Mouse (Mus musculus) hindbrain, embryonic 14.5 days (tissue): ENCODE results near the gene Fam83b. TPM values are rescaled to one million over a fixed set of nuclear protein-coding genes. Genes with fewer than 3 reads are reported as not detected.
A peak's percentile ranks its signal among the peaks of the same experiment; 100 is the strongest.

Experiments used
- ATAC-seq: fragments of 200-750 bp; cut with Nextera tagmentation; 2 replicates; pipeline ENCODE4 v1.8.0; 2017; ENCODE audit warnings: moderate number of reproducible peaks, mild to moderate bottlenecking, moderate TSS enrichment, moderate library complexity; ENCODE audit not compliant: low FRiP score
- DNase-seq: peaks from one replicate; pipeline ENCODE4 v3.0.0-alpha.2; 2015; ENCODE audit warnings: low spot score
- H3K27ac ChIP-seq: fragments of 300-500 bp; sonication (generic); 2 replicates; pipeline ENCODE4 v1.5.1; 2014; ENCODE audit warnings: mild to moderate bottlenecking, moderate library complexity
- H3K27me3 ChIP-seq: fragments of 300-500 bp; sonication (generic); 2 replicates; pipeline ENCODE4 v1.6.1; 2014; ENCODE audit warnings: mild to moderate bottlenecking, low read length, mixed read lengths; ENCODE audit not compliant: control insufficient read depth, insufficient read depth
- H3K36me3 ChIP-seq: fragments of 300-500 bp; sonication (generic); replicated peaks from 2 replicates; pipeline ENCODE4 v1.6.1; 2014; ENCODE audit not compliant: control insufficient read depth, insufficient read depth
- H3K4me1 ChIP-seq: fragments of 300-500 bp; sonication (generic); replicated peaks from 2 replicates; pipeline ENCODE4 v1.6.1; 2014; ENCODE audit warnings: antibody characterized with exemption, low read length, mixed read lengths; ENCODE audit not compliant: control insufficient read depth, insufficient read depth
- H3K4me2 ChIP-seq: fragments of 300-500 bp; sonication (generic); replicated peaks from 2 replicates; pipeline ENCODE4 v1.6.1; 2014; ENCODE audit warnings: mild to moderate bottlenecking, moderate library complexity
- H3K4me3 ChIP-seq: fragments of 300-500 bp; sonication (generic); replicated peaks from 2 replicates; pipeline ENCODE4 v1.5.1; 2014; ENCODE audit warnings: mild to moderate bottlenecking, low read length
- H3K9ac ChIP-seq: fragments of 300-500 bp; sonication (generic); 2 replicates; pipeline ENCODE4 v1.6.1; 2014
- H3K9me3 ChIP-seq: fragments of 300-500 bp; sonication (generic); 2 replicates; pipeline ENCODE4 v1.6.1; 2016; ENCODE audit warnings: low read length; ENCODE audit not compliant: control insufficient read depth
- WGBS: fragments of 180-500 bp; shearing (Covaris S2); extraction: QIAGEN DNeasy Blood & Tissue Kit; methylation state at CpG from one replicate; pipeline ENCODE4 v1.1.7; 2014; 5-methylcytosine and 5-hydroxymethylcytosine counted together
- polyA plus RNA-seq: library from polyadenylated mRNA; unstranded; fragments of >200 nt; fragmentation: Nextera tagmentation; extraction: Ambion mirVana; gene quantifications from 2 replicates; pipeline ENCODE4 v1.2.1, GENCODE M21; 2014

The Fam83b gene
- 0.07 and 0.19 TPM in 2 replicates for polyA plus RNA-seq

DNA sequence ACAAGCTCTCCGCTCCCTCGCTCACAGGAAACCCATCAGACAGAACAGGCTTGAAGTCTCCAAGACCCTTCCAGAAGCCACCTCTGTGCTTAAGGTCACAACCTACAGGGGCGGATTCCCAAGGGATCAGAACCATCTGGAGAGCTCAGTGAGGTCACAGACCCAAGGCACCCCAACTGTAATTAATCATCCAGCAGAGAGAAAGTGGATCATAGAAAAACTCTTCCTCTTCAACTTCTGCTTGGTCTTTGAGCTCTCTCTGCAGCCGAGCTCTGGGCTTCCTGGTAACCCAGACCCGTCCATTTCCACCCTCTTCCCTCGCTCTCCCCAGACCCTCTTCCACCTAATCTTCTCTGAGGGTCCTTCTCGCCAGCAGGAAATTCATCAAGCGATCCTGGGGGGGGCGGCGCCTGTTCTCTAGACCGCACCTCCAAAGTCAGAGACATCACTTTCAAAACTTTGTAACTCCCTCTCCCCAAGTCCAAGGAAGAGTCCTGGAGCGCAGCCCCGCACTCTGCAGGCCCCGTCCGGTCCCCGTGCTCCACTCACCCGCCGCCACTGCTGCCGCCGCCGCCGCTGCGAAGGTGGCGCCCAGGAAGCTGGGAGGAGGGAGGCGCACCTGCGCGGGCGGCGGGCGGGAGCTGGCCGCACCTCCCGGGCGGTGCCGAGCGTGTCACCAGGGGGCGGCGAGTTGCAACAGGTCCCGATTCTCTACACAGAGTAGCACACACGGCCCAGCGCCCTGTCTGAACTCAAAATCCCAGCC lies at the start of gene Fam83b:
Fam83b (minus strand) TSS at position 602 of the 766 bp plus-strand sequence.
- Histone ChIP-seq H3K9ac (peak within 1 kb of the TSS; percentile 58), H3K4me1 (peaks cover 10% of the 10 kb centered on the region; the same call in 1 of the 2 replicates), H3K27me3 (peaks cover 8% of the 10 kb centered on the region; the same call in 1 of the 2 replicates), H3K9me3 (no peaks in the 10 kb centered on the region), H3K4me3 (peak within 1 kb of the TSS; percentile 39), H3K4me2 (peak within 1 kb of the TSS; percentile 78), H3K36me3 (no peaks in the 10 kb centered on the region), H3K27ac (no peak within 1 kb of the TSS)
- DNase-seq (no peak), ATAC-seq (peak; percentile 58; the same call in 1 of the 2 replicates)
- 4% methylated on average over 39 of the region's 40 CpGs for WGBS

DNA sequence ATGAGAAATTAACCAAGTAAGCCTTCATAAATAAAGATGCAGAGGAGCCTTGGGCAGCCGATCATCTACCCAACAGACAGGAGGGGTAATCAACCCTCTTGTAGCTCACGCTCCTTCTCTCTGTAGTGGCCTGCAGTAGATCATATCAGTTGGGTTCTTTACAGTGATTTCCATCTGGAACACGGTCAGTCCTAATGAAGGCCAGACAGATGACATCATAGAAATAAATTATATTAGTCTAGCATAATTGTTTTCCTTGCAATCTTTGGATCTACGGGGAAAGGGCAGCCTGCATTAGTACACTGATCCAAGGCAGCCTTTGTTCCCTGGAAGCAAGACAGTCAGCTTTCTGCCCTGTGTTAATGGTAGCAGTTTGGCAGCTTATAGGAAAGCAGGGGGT lies 47.2 kb upstream of the Fam83b start:
- Histone ChIP-seq H3K9ac (no peak overlapping the region), H3K4me3 (no peak overlapping the region), H3K4me2 (no peak overlapping the region), H3K9me3 (no peaks in the 10 kb centered on the region), H3K36me3 (no peaks in the 10 kb centered on the region), H3K4me1 (no peaks in the 10 kb centered on the region), H3K27ac (no peak overlapping the region), H3K27me3 (no peaks in the 10 kb centered on the region)
- DNase-seq (no peak), ATAC-seq (no peak)
- WGBS = 79% methylated on average over 4 of the region's 4 CpGs

DNA sequence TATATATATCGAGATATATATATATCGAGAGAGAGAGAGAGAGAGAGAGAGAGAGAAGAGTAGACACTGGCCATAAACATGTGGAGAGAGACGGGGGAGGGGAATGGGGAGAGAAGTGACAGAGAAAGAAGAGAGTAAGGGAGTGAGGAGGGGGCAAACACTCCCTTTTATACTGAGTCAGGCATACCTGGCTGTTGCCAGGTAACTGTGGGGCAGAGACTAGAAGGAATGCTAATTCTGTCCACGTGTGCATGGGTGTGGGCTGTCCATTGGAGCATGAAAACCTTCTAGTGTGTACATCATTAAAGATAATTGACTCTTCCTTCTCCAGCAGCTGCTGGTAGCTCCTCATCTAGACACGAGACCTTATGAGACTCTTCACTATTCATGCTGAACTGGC lies 36.8 kb upstream of the Fam83b start:
- H3K4me2 ChIP-seq = no peak overlapping the region
- ATAC-seq (no peak), DNase-seq (no peak)
- H3K4me3 ChIP-seq = no peak overlapping the region
- H3K36me3 ChIP-seq = no peaks in the 10 kb centered on the region
- H3K27me3 ChIP-seq = no peaks in the 10 kb centered on the region
- H3K9ac ChIP-seq = no peak overlapping the region
- no peak overlapping the region for H3K27ac ChIP-seq
- H3K4me1 ChIP-seq = no peaks in the 10 kb centered on the region
- WGBS = 65% methylated on average over 5 of the region's 5 CpGs
- no peaks in the 10 kb centered on the region for H3K9me3 ChIP-seq

DNA sequence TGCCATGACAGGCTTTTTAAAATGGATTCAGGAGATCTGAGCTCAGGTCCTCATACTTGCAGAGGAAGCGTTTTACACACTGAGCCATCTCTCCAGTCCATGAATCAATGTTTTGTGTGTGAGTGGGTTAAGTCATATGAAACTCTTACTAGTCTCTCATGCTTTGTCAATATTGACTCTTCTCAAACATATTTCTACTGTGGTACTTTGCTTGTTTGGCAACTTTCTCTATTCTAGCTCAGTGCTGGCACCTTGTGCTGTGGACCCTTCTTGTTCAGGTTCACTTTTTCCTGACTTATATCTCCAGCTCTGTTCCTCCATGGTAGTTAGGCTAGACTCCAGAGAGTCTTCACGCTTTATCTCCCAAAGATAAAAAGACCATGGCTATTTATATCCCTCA lies 36.0 kb upstream of the Fam83b start:
- Histone ChIP-seq H3K27me3 (no peaks in the 10 kb centered on the region), H3K36me3 (no peaks in the 10 kb centered on the region), H3K9ac (no peak overlapping the region), H3K4me3 (no peak overlapping the region), H3K9me3 (no peaks in the 10 kb centered on the region), H3K27ac (no peak overlapping the region), H3K4me2 (no peak overlapping the region), H3K4me1 (no peaks in the 10 kb centered on the region)
- DNase-seq (no peak), ATAC-seq (no peak)
- 86% methylated on average over 2 of the region's 2 CpGs for WGBS

DNA sequence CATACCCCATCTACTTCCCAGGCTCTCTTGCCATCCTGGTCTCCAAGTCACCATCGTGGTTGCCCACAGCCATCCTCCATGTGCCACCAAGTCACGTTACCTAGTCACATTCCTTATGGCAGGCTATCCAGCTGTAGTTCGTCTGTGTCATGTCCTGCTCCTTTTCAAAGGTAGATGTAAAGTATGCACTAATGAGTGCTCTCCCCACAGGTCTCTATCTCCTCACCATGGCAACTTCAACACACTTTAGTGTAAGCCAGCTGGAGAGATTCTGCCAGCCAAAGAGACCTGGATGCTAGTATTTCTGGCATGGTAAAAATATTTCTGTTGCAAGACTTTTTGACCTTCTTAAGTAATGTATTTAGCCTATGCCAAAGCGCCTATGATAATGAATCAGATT lies 30.5 kb upstream of the Fam83b start:
- Histone ChIP-seq H3K4me3 (no peak overlapping the region), H3K4me1 (no peaks in the 10 kb centered on the region), H3K9me3 (no peaks in the 10 kb centered on the region), H3K36me3 (no peaks in the 10 kb centered on the region), H3K27ac (no peak overlapping the region), H3K4me2 (no peak overlapping the region), H3K9ac (no peak overlapping the region), H3K27me3 (no peaks in the 10 kb centered on the region)
- DNase-seq (no peak), ATAC-seq (no peak)
- WGBS = 70% methylated on average over 4 of the region's 4 CpGs

DNA sequence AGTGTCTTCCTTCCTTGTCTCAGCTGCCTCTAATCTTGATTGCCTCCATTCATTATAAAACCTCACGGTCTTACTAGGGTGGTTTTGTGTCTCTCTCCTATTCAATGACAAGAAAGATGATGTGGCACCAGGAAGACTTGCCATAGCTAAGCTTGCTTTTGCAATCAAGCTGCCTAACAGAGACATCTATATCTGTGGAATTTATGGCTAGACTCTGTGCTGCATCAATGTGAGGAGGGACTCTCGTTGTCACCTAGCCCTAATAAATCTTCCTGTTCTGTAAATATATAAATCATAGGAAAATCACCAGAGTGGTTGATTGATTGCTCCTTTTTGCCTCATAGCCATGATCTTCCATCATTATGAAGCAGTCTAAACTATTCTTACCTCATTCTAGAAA lies 26.9 kb upstream of the Fam83b start:
- 77% methylated on average over 2 of the region's 2 CpGs for WGBS
- no peak for DNase-seq
- Histone ChIP-seq H3K27me3 (no peaks in the 10 kb centered on the region), H3K27ac (no peak overlapping the region), H3K4me2 (no peak overlapping the region), H3K9me3 (no peaks in the 10 kb centered on the region), H3K36me3 (no peaks in the 10 kb centered on the region), H3K9ac (no peak overlapping the region), H3K4me1 (no peaks in the 10 kb centered on the region), H3K4me3 (no peak overlapping the region)
- no peak for ATAC-seq

DNA sequence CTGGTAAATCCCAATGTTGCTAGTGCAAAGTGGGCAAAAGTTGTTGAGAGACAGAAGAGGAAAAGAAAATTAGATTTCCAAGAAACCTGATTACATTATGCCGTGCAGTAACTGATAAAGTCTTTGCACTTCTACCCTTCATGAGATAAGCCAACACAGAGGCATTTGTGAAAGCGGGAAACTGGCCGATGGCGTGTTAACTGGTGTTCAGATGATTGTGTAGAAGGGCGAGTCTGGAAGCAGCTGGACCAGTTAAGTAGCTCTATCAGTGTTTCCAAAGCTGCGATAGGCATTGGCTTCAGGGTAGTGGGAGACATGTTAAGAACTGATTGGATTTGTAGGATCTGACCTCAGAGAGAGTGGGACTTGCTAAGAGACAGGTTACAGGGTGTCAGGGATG lies 17.0 kb upstream of the Fam83b start:
- no peak for DNase-seq
- Histone ChIP-seq H3K4me1 (no peaks in the 10 kb centered on the region), H3K27ac (no peak overlapping the region), H3K4me2 (no peak overlapping the region), H3K27me3 (no peaks in the 10 kb centered on the region), H3K9ac (no peak overlapping the region), H3K36me3 (no peaks in the 10 kb centered on the region), H3K9me3 (no peaks in the 10 kb centered on the region), H3K4me3 (no peak overlapping the region)
- ATAC-seq = no peak
- 92% methylated on average over 6 of the region's 6 CpGs for WGBS

DNA sequence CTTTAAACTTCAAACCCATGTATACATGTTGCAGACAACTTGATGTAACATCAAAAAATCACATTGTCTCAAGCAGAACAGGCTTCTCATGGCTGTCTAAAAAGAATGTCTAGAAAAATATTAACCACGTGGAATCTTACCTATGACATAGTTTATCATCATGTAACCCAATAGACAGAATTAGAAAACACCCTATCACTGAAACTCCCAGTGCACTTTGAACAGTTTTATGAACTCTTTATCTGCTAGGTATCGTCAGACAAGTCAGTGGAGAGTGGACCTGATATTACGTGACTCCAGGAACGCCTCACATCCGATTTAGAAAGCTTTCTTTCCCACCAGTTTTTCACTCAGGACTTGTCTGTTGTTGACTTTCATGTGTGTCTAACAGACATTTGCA lies 15.1 kb upstream of the Fam83b start:
- no peak for DNase-seq
- Histone ChIP-seq H3K27me3 (no peaks in the 10 kb centered on the region), H3K9me3 (no peaks in the 10 kb centered on the region), H3K27ac (no peak overlapping the region), H3K9ac (no peak overlapping the region), H3K4me3 (no peak overlapping the region), H3K36me3 (no peaks in the 10 kb centered on the region), H3K4me2 (no peak overlapping the region), H3K4me1 (no peaks in the 10 kb centered on the region)
- ATAC-seq = no peak
- WGBS = 93% methylated on average over 5 of the region's 5 CpGs

DNA sequence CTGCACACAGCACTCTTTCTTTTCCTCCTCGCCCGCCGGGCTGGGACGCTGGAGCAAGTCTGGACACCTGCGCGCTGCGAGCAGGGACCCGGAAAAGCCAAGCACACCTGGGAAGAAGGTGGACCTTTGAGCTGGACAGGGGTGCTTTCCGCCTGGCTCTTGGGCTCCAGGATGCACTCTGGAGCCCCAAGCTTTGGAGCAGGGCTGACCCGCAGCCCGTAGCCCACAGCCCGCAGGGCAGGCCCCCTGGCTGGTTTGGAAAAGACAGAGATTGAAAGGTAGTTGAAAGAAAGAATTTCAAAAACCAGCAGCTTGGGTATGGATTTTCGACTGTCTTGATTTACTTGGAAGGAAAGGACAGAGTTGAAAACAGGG lies 352 bp upstream of the Fam83b start:
- H3K9me3 ChIP-seq = no peaks in the 10 kb centered on the region
- no peaks in the 10 kb centered on the region for H3K36me3 ChIP-seq
- peak overlapping the region; percentile 78 for H3K4me2 ChIP-seq
- WGBS = 4% methylated on average over 13 of the region's 13 CpGs
- no peak for DNase-seq
- ATAC-seq = peak; percentile 28; the same call in 1 of the 2 replicates
- H3K27ac ChIP-seq = no peak overlapping the region
- H3K27me3 ChIP-seq = peaks cover 8% of the 10 kb centered on the region; the same call in 1 of the 2 replicates
- peaks cover 10% of the 10 kb centered on the region; the same call in 1 of the 2 replicates for H3K4me1 ChIP-seq
- peak overlapping the region; percentile 39 for H3K4me3 ChIP-seq
- peak overlapping the region; percentile 58 for H3K9ac ChIP-seq
